Mouse (Mus musculus): ENCODE results near the gene Gm382. TPM values are rescaled to one million over a fixed set of nuclear protein-coding genes. Genes with fewer than 3 reads are reported as not detected.

The Gm382 gene
- total RNA-seq (2017) = not detected in 3 replicates

DNA sequence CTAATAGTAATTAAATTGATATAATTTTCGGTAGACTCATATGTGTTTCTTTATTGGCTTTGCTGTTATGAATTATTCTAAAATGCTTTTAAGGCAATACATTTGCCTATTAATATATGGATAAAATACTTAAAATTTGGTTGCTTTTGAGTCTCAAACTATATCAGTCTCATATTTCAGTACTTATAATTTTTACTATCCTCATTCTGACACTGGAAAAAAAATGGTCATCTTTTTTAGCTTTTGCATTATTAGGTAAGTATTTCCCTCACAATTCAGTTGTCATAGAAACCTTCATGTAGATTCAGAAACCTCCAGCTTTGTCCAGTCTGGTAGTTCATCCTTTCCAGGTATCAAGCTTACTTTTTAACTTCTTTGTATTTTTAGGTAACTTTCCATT, at the start of gene Gm382:
Gm382 (plus strand) TSS at position 301 of the 400 bp plus-strand sequence.
- no peak for ATAC-seq (replicated peaks; ENCODE audit: insufficient number of reproducible peaks, low FRiP score, low TSS enrichment, poor library complexity, severe bottlenecking)

- no peak for ATAC-seq (replicated peaks; ENCODE audit: insufficient number of reproducible peaks, low FRiP score, low TSS enrichment, poor library complexity, severe bottlenecking)
These were observed 30.4 kb downstream of the Gm382 start for GRCm38 (mm10) chrX:127070179-127070578.

DNA sequence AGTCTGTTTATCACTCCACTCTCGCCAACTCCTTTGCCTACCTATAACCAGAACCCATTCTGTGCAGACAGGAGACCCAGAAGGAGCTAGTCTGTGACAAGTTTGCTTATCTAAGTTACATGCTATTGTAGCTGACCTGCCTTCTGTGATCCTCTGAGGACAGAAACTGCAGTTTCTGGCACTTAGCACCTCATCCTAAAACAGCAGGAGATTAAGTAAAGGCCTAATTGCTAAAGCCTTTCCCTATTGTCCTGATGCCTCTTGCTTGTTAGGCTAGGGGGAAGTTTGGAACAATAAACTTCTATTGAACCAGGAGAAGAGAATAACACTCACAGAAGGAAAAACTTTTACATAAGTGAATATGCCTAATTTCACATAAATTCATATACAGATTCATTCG, 51.5 kb downstream of the Gm382 start:
- no peak for ATAC-seq (replicated peaks; ENCODE audit: insufficient number of reproducible peaks, low FRiP score, low TSS enrichment, poor library complexity, severe bottlenecking)

DNA sequence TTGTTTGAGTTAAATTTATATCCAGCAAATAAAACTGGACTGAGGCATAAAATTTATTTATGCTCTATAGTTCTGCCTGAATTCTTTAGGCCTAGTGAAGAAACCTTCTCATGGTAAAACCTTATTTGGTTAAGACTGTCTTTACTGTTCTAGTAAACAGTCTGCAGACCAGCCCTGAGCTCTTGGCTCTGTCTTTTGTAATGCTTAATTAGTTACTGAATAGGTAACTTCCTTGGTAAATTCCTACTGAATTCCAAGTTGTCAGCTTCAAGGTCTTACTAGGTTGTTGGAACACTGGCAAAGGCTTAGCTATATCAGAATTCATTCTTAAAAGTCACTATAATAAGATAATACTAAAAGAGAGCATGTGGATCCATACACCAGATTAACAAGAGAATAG, 53.3 kb downstream of the Gm382 start:
- no peak for ATAC-seq (replicated peaks; ENCODE audit: insufficient number of reproducible peaks, low FRiP score, low TSS enrichment, poor library complexity, severe bottlenecking)

- no peak for ATAC-seq (replicated peaks; ENCODE audit: insufficient number of reproducible peaks, low FRiP score, low TSS enrichment, poor library complexity, severe bottlenecking)
These were observed 54.2 kb downstream of the Gm382 start for GRCm38 (mm10) chrX:127093961-127094360.

DNA sequence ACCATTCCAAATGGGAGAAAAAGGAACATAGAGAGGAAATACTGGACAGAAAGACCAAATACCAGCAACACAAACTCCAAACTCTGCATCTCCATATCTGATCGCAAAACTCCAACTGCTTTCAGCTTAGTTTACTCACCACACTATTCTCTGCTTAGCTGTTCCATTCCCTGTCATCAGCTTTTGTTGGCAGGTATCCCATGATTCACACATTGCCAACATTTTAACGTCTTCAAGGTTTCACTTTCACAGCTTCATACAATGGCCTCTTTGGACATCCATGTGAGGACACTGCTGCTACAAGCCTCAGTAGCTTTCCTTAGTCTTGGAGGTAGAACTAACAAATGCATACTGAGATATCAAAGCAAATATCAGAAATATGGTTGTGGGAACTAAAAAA, 64.6 kb downstream of the Gm382 start:
- ATAC-seq (replicated peaks; ENCODE audit: insufficient number of reproducible peaks, low FRiP score, low TSS enrichment, poor library complexity, severe bottlenecking) = no peak

Other genes with a start within 250 kb of the Gm382 start
- gene 4932411N23Rik, start 224.1 kb upstream of the Gm382 start, total RNA-seq (2017) = not detected in 3 replicates